Mouse (Mus musculus) ES-E14 (cell line): ENCODE measurements at regions not wholly inside any gene's neighbourhood (a gene's known extent, or its start where the extent isn't known, plus 50 kb on each side); places are given as distances from the start of the nearest gene placed in this dataset.
"Not testable (repeated sequence)": the region's sequence is repeated elsewhere in the genome, so short reads cannot be mapped to it uniquely, and the experiment has no call there.

Experiments
- CHD2 ChIP-seq: IDR thresholded peaks from 2 replicates; pipeline ENCODE4 v1.6.1; 2014; ENCODE audit warnings: mild to moderate bottlenecking, low read depth, low read length, inconsistent platforms
- MAFK ChIP-seq: IDR thresholded peaks from 2 replicates; pipeline ENCODE4 v1.6.1; 2014; ENCODE audit warnings: mild to moderate bottlenecking, low read depth, low read length, inconsistent platforms; ENCODE audit not compliant: insufficient read depth
- ZC3H11A ChIP-seq: IDR thresholded peaks from 2 replicates; pipeline ENCODE4 v1.6.1; 2012; ENCODE audit warnings: low read depth, mild to moderate bottlenecking, inconsistent platforms, low read length, borderline replicate concordance
- ZNF384 ChIP-seq: IDR thresholded peaks from 2 replicates; pipeline ENCODE4 v1.6.1; 2012; ENCODE audit warnings: low read depth, low read length, inconsistent platforms

DNA sequence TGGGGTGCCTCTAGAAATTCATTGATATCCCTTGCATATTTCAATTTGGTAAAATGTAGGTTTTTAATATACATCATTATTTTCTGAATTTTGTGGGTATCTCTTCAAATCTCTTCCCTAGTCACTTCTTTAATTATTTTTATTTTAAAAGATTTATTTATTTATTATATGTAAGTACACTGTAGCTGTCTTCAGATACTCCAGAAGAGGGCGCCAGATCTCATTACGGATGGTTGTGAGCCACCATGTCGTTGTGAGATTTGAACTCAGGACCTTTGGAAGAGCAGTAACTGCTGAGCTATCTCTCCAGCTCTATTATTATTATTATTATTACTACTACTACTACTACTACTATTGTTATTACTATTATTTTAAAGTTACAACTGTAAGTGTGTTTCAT is 324.1 kb downstream of the Gxylt1 start:
- TF ChIP-seq CHD2, MAFK, ZNF384, ZC3H11A: not testable (repeated sequence)
